Mouse (Mus musculus) v-Abl transformed pro-B cells (cell line): ENCODE measurements around the gene Dppa3.

Experiments used
- in situ Hi-C, 2 experiments: fragments of 400-800 bp; cut with MboI; formaldehyde crosslinking; loops; one replicate each; pipeline ENCODE4 v1.15.1; 2025; ENCODE audit not compliant: unreplicated experiment in 2 of 2

The Dppa3 gene

DNA sequence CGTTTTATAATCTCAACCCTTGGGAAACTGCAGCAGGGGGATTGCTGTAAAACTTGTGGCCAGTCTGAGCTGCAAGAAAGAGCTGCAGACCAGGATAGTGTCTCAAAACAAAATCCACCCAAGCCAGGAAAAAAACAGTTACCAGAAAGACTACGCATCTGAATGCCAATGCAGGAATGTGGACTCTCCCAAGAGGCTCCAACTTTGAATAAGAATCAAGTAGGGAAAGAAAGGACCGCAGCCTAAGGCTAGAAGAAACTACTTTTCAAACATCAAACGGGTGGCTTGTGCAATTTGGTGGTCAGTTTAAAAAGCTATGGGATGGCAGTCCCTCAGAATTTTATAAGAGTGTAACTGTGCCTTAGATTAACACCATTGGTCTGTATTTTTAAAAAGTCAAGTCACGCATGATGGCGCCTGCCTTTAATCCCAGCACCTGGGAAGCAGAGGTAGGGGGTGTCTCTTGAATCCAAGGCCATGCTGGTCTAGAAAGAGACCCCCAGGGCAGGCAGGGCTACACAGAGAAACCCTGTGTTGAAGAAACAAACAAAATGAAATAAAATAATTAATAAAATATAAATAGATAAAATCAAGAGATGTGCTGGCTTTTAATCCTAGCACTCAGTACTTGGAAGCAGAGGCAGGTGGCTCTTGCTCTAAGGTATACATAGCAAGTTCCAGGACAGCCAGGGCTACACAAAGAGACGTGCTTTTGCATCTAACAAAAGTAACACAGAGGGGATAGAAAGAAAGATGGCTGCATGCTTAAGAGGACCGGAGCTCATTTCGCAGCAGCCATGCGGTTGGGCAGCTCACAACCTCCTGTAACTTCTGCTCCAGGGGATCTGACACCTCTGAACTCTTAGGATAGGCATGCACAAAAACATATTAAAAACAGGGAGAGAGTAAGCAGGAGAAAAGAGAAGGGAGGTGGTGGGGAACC is 17.5 kb upstream of the Dppa3 start:
- in situ Hi-C loops: loop anchor here (5.0 to 10.0 kb wide), 3 partner anchors 111 to 1766 kb away; partner anchors contain the start of genes Necap1 (in 1 of the 2) and Rimklb (in 1 of the 2)

- in situ Hi-C loops: loop anchor here (5.0 to 10.0 kb wide), 3 partner anchors 112 to 1765 kb away; partner anchors contain the start of genes Necap1 (in 1 of the 2) and Rimklb (in 1 of the 2)
Measured at GRCm38 (mm10) chr6:122609377-122609728, 16.9 kb upstream of the Dppa3 start.

GRCm38 (mm10) chr6:122609771-122610170 is 16.4 kb upstream of the Dppa3 start, which contains the start of gene Gdf3:
TSS of gene Gdf3 (minus strand) at chr6:122610087.
- in situ Hi-C loops: loop anchor here (5.0 to 10.0 kb wide), 3 partner anchors 112 to 1765 kb away; partner anchors contain the start of genes Rimklb (in 2 of the 2) and Necap1 (in 1 of the 2)

DNA sequence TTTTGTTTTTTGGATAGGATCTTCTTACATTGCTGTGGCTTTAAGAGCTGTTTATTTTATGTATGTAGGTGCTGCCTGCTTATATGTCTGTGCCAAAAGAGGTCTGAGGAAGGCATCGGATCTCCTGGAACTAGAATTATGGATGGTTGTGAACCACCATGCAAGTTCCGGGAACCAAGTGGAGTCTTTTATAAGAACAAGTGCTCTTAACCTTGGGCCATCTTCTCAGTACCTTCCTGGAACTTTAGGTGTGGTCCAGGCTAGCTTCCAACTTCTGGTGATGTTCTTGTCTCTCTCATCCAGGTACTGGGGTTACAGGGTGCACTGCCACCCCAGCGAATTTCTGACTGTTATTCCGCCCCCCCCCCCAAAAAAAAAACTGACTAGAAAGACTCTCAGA is 13.8 kb upstream of the Dppa3 start:
- in situ Hi-C loops: loop anchor here in 1 of 2 experiments (5.0 kb wide), 1 partner anchor 115 kb away; the partner anchor contains the start of gene Rimklb

GRCm38 (mm10) chr6:122614047-122614446 is 12.2 kb upstream of the Dppa3 start:
- in situ Hi-C loops: loop anchor here in 1 of 2 experiments (5.0 kb wide), 1 partner anchor 117 kb away; the partner anchor contains the start of gene Rimklb

GRCm38 (mm10) chr6:122616022-122616421 is 10.2 kb upstream of the Dppa3 start:
- in situ Hi-C loops: no loop called here

- in situ Hi-C loops: no loop called here
Measured at GRCm38 (mm10) chr6:122621066-122621465, 5.1 kb upstream of the Dppa3 start.

GRCm38 (mm10) chr6:122624480-122624879 is 1.7 kb upstream of the Dppa3 start:
- in situ Hi-C loops: no loop called here

GRCm38 (mm10) chr6:122625156-122625555 is 1.1 kb upstream of the Dppa3 start:
- in situ Hi-C loops: loop anchor here in 1 of 2 experiments (25.0 kb wide), 1 partner anchor 563 kb away; no protein-coding TSS in a partner anchor

GRCm38 (mm10) chr6:122627469-122628108 is 1.4 kb downstream of the Dppa3 start:
- in situ Hi-C loops: loop anchor here in 1 of 2 experiments (25.0 kb wide), 1 partner anchor 565 kb away; no protein-coding TSS in a partner anchor

- in situ Hi-C loops: loop anchor here in 1 of 2 experiments (25.0 kb wide), 1 partner anchor 571 kb away; no protein-coding TSS in a partner anchor
Measured at GRCm38 (mm10) chr6:122633411-122633810, 7.2 kb downstream of the Dppa3 start.

GRCm38 (mm10) chr6:122635315-122635714 is 9.1 kb downstream of the Dppa3 start:
- in situ Hi-C loops: loop anchor here in 1 of 2 experiments (25.0 kb wide), 1 partner anchor 573 kb away; no protein-coding TSS in a partner anchor

DNA sequence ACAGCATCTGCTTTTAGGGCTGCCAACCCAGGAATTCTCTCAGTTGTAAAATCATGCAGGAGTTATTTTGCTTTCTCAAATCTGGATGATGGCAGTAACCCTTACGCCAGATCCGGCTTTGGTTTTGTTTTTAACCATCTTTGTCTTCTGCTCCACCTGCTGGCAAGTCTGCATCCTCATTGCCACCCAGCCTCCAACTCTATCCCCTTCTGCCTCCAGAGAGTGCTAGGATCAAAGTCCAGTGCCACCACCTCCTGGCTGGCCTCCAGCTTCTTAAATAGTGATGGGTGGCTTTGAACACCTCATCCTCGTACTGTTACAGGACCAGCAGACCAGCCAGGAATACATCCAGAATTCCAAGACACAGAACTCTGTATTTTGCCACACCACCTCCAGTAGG is 10.5 kb downstream of the Dppa3 start:
- in situ Hi-C loops: loop anchor here in 1 of 2 experiments (25.0 kb wide), 1 partner anchor 574 kb away; no protein-coding TSS in a partner anchor

DNA sequence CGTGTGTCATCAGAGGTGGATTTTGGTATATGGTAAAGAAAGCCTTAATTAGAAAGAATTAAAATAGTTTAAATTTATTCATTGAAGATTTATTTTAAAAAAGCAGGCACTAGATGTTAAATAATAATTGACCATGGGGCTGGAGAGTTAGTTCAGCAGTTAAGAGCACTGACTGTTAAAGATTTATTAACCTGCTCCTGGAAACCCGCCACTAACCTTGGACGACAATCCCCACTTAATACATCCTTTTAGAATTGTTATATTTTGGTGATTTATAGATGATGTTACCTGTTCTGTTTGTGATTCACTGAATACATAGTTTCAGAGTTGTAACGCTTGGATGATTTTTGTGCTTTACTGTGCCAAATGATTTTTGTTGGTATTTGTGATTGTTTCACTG is 11.4 kb downstream of the Dppa3 start:
- in situ Hi-C loops: loop anchor here in 1 of 2 experiments (25.0 kb wide), 1 partner anchor 575 kb away; no protein-coding TSS in a partner anchor

- in situ Hi-C loops: loop anchor here in 1 of 2 experiments (25.0 kb wide), 1 partner anchor 582 kb away; no protein-coding TSS in a partner anchor
Measured at GRCm38 (mm10) chr6:122644196-122644595, 18.0 kb downstream of the Dppa3 start.

- in situ Hi-C loops: loop anchor here (25.0 kb wide), 2 partner anchors 588 to 1612 kb away; no protein-coding TSS in a partner anchor
Measured at GRCm38 (mm10) chr6:122649903-122650302, 23.7 kb downstream of the Dppa3 start.

DNA sequence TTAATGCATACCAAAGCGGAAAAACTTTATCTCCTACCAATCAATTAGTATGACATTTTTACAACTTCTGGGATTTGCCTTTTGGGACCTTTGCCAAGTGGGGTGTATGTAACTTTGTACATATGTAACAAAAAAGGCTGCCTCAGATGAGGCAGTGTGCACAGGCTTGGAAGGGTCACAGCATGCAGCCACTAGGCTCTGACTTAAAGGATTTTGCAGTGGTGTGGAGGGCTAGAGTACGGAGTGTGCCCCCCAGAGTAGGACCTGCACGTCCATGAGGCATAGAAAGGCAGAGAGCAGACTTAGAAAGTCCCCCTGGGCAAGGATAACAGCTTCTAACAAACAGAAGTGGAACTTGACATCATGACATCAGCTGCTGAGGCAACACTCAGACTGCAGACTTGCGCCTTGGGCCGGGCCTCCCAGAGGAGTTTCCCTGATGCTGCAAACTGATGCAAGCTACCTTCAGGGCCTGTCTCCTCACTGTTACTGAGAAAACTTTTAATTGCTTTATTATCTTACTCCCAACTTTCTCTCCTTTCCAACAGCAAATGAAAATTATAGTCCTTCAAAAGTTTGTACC is 24.3 kb downstream of the Dppa3 start:
- in situ Hi-C loops: loop anchor here in 1 of 2 experiments (25.0 kb wide), 1 partner anchor 1612 kb away; no protein-coding TSS in a partner anchor

GRCm38 (mm10) chr6:122654301-122654700 is 28.1 kb downstream of the Dppa3 start:
- in situ Hi-C loops: loop anchor here in 1 of 2 experiments (25.0 kb wide), 1 partner anchor 1608 kb away; no protein-coding TSS in a partner anchor

DNA sequence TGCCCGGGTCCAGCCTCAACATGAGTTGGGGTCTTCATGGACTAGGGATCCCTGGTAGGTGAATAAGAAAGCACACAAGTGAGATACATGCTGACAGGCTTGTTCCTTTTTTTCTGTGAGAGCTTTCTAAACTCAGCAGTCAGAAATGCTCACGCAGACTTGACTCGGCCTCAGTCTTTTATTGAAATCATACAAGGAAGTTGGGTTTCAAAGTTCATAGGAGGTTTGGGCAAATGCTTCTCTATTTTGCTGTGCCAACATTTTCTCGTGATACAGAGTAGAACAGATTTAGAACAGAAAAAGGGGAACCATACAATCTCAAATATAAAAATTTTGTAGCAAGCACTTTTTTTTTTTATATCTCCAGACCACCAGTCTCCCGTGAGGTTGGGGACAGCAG is 31.4 kb downstream of the Dppa3 start:
- in situ Hi-C loops: loop anchor here in 1 of 2 experiments (25.0 kb wide), 1 partner anchor 1605 kb away; no protein-coding TSS in a partner anchor

DNA sequence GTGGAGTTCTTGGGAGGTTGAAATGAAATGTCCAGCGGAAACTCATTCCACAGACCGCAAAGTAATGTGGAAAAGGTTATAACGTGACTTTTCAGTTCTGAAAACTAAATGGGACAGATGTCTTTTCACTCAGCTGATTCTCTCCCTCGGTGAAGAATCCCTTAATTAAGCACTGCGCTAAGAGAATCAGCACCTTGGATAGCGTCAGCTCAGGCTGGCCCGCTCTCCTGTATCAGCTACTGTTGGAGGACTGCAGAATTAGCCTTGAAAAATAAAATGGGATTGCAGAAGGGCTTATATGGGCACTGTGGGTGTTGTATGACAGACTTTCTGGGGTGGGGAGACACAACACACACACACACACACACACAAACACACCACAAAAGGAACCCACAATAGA is 33.4 kb downstream of the Dppa3 start:
- in situ Hi-C loops: loop anchor here in 1 of 2 experiments (25.0 kb wide), 1 partner anchor 1603 kb away; no protein-coding TSS in a partner anchor
